Mouse (Mus musculus) telencephalon, adult 2 months (tissue): ENCODE measurements around the gene Synpo2.

Experiments
- DNase-seq: peaks from one replicate; pipeline ENCODE4 v3.0.0-alpha.2; 2011; ENCODE audit warnings: low read depth, low spot score

Gene Synpo2

DNA sequence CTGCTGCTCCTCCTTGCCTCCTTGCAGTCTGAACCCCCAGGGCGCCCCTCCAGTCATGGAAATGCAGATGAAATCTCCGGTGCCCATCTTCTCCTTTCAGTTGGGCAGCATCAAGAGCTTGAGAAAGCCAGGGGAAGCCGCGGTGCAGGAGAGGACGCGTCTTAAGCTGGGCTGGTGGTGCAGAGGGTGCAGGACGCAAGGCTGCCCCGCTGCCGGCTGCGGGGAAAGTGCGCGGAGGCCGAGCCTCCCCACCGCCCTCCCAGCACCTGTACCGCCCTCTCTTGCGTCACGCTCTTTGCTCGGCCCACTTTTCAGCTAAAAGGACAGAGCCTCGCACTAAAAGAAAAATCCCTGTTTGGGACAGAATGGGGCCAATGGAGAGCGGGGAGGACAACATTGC lies at the start of gene Synpo2:
Synpo2 (minus strand) TSS at position 229 of the 400 bp plus-strand sequence.
- peak; percentile 12 for DNase-seq

DNA sequence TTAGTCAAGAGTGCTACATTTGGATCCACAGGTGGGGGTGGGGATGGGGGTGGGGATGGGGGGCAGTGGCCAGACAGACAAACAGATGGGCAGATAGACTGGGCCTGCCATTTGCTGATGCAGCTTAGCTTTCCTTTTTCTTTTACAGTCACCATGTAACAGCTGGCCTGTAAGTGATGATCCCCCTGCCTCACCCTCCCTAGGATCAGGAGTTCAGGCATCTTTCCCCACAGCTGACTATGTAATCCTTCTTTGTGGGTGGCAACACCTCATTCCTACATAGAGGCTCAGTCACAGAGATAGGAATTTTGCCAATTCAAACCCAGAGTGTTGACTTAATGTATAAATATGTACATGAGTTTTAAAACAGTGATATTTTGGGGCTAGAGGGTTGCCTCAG lies 49.7 kb upstream of the Synpo2 start:
- DNase-seq: no peak

DNA sequence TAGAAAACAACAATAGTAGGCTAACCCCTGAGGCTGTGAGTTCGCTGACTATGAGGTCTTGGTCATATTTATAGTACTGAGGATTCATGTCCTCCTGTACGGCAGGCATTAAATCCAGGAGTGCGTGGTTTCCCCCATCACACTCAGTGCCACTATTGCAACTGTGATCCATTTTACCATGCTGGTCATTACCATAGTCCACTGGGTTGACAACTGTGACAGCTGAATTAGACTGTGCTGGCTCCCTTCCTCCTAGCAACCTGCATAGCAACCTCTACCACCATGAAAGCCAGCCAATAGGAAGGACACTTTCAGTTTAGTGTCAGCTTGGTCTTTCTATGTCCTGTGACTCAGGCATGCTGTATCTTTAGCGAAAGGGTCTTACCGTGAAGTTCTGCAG lies 48.3 kb upstream of the Synpo2 start:
- no peak for DNase-seq

DNA sequence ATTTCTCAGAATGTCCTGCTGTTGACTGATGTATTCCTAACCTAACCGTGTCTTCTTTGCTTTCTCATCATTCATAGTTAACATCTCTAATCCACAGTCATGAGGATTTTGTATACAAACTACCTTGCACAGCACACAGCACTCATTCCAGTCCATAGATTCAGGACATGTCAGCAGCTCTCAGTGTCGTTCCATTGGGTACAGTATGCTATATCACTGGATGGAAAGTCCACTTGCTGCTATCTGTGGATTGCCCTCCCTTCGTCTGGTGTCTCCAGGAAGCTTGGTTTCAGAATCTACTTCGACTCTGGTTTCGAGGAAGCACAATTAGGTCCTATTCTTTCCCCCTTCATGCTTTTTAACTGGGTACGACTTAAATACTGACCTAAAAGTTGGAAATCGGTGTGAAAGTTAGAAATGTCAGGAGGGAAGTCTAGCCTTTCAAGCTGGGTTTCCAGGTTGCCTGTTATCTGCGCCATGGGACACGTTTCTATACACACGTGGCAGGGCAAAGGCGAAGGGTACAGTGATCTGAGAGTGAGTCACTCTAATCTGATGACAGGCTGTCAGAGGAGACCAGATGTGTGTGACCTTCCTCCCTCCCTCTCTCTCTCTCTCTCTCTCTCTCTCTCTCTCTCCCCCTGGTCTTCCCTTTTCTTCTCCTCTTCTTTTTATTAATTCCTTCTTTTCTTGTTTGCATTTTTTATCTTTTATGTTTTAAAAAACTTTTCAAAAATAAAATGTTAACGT lies 47.1 kb upstream of the Synpo2 start:
- no peak for DNase-seq

DNA sequence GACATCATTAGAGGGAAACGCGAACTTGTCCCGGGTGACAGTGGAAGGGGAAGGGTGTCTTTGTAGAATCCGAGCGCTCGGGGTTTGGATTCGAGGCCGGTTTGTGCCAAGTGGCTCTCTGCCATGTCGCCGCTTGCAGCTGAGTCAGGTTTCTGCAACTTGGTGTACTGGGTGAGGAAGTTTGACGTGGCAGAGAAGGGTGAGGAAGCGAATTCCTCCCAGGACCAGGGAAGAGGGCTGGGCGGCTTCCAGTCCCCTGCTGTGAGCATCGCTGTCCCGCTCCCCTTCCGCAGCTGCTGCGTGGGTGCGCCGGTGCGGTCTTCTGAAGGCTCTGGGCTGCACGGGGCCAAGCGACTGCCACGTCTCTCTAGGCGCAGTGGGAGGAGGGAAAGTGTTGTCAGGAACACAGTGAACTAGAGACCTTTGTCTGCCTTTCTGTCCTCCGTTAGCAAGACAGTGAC lies 31.8 kb upstream of the Synpo2 start:
- DNase-seq: peak; percentile 35

DNA sequence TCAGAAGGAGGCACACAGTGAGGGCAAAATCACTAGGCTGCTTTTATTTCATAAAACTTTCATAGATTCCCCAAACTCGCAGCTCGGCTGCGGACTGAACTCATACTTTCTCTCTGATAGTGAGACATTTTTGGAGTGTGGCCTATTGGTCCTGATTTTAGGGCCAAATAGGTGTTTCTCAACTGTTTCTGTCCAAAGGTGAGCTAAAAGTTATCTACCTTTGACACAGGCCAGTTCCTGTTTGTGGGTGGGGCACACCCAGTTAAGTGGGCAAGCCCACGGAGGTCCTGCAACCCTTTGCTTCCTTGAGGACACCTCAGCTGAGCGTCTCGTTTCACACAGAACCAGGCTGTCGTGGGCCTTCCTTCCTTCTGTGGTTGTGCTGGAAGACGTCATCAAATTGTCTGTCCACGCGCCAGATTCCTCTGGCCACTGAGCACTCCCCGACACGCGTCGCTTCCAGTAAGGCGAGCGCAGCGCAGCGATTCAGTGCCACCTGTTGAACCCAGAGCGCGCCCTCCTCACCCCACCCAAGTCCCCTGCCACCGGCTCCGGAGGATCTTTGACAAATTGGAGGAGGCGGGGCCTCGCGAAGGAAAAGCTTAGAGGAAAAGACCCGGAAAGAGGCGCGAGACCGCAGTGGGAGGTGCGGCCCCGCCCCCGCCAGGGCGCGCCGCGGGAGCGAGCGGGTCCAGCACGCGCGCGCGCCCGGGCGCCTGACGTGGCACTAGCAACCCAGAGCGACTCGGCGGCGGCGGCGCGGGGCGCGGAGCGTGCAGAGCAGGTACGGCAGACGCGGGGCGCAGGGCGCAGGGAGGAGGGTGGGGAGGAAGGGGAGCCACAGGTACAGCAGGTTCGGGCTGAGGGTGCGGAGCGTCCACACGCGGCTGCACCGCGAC lies 31.1 kb upstream of the Synpo2 start, which contains the start of gene Sec24d:
Sec24d (plus strand) TSS at position 703 of the 899 bp plus-strand sequence.
- DNase-seq: peak; percentile 39

DNA sequence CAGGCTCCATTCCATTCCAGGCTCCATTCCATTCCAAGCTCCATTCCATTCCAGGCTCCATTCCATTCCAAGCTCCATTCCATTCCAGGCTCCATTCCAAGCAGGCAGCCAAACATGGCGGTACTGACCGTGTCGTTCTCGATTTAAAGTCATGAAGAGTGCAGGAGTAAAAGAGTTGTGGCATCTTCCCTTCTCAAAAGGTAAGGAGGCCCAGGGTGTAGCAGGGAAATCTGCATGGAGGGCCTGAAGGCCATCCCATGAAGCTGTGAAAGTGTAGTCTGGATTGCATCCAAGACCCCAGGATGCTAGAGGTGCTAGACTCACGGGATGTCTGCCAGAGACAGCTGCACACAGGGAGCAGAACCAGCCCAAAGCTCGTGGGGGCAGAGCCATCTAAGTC lies 28.8 kb upstream of the Synpo2 start:
- peak; percentile 19 for DNase-seq

DNA sequence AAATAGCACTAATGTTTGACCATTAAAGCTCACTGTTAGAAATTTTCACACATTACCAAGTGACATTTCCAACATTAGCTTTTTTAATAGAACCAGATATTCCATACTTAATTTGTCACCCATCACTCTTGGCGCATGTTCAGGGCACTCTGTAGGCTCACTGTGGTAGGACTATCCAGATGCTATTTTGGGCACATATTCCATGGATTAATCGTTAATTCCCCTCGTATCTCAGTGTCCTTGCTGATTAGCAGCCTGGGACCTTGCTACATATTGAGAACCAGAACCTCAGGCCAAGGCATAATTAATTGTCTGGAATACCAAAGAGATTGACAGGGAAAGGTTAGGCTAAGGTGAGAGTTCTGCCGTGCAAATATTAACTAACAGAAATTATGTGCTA lies 22.8 kb upstream of the Synpo2 start:
- no peak for DNase-seq

DNA sequence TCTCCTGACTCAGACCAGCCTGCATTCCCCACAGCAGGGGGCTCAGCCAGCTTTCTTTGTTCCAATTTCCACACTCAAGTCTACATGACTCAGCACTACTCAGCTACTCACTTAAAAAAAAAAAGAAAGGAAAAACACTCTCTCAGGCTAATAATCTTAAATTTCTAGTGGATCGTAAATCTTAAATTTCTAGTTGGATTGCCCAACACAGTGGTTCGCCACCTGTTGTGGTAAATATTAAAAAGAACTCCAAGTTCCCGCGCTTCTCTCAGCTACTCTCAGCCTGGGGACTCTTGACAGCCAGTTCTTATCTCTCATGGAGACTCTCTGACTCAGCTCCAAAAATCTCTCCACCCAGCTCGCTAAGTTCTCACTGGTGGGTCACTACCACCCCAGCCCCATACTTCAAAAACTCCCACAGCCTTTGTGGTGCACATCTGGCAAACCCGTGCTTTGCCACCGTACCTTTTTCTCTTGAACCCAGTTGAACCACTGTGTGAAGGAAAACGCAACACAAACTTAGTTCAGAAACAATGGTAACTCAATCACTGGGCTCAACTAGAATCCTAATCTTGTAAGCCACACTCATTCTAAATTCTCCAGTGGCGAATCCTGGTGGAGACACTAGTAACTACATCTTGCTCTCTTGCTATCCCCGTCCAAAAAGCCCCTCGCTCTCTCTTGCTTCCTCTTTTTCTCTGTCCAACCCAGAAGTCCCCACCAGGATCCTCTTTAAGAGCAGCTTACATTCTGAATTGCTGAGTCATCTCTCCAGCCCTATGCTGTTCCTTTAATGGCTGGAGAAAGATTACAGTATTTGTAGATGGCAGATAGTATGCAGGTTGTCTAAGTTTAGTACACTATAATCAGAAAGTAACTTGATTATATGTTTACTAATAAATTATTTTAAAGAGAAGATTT lies 20.5 kb upstream of the Synpo2 start:
- no peak for DNase-seq

DNA sequence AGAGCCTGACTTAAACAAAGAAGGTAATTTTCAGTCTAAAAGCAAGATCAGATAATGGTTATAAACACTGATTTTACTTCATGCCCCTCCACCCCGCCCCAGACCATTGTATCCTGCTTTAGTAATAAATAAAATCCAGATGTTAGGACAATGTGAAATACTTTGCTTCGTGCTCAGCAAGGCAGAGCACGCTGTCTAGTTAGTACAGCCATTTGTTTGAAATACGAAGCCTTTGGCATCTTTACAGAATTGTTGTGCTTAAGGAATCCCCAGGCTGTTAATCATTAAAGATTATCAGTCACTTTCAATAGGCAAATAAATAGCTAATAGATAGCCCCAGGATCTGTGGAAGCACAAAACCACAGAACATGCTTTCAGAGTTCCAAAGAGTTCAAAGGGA lies 9.7 kb upstream of the Synpo2 start:
- no peak for DNase-seq

DNA sequence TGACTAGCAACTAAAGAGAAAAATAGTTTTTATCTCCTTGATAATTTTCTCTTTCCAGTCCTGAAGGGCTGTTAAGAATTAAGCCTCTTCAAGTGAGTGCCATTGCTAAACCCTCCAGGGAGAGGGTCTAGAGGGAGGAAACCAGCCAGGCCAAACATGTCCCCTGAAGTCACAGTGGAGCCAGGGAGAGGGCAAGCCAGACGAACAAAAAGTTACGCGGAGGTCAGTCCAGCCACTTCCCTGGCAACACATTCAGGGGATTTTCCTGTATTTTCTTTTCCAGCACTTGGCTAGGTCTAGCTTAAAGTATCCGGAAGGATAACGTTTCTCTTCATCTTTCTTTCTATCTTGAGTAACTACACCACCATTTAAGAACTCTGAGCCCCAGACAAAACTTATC lies 8.4 kb upstream of the Synpo2 start:
- DNase-seq: no peak

DNA sequence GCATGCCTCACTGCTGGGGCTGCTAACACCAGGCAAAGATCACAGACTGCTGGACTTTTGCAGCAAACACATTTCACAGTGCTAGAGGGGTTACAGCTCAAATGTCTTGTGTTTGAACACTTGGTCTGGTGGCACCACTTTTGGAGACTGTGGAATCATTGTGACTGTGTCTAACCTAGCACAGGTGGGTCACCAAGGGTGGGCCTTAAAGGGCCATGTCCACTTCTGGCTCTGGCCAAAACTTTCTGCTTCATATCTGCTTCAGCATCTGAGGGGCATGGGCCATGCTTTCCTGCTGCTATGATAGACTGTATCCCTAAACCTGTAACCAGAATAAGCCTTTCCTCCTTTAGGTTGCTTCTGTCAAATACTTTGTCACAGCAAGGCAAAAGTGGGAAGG lies 1.5 kb upstream of the Synpo2 start:
- no peak for DNase-seq

DNA sequence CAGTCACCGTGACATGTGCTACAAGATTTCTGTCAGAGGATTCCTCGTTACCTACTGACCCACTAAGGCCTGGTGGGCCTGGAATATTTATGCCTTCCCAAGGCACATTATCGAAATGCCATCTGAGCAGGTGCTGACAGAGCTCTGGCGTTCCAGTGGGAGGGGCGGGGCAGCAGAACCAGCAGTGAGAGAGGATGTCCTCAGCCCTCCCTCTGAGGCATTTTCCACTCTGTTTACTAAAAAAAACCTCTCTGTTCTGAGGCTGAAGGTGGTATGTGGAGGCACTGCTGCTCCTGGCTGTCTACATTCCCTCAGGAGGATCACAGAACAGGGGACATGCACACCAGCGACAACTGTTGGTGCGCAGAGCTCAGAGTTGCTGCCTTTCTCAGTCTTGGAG lies 1.1 kb upstream of the Synpo2 start:
- no peak for DNase-seq

DNA sequence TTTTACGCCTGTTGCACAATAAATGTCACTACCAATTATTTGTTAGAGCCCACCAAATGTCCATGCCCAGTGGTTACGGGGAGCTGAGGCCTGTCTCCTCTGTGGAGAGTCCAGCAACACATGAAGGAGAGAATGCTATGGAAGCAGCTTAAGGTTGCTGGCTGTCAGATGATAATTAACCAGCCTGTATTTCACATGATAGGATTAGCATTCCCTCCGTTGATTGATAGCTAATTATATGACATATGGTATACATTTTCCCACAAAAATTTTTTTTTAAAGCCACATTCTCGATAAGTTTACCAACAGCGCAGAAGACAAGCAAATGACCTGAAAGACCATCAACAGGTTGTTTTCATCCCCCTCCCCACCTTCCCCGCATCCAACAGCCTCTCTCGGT lies 454 bp downstream of the Synpo2 start:
- DNase-seq: no peak

DNA sequence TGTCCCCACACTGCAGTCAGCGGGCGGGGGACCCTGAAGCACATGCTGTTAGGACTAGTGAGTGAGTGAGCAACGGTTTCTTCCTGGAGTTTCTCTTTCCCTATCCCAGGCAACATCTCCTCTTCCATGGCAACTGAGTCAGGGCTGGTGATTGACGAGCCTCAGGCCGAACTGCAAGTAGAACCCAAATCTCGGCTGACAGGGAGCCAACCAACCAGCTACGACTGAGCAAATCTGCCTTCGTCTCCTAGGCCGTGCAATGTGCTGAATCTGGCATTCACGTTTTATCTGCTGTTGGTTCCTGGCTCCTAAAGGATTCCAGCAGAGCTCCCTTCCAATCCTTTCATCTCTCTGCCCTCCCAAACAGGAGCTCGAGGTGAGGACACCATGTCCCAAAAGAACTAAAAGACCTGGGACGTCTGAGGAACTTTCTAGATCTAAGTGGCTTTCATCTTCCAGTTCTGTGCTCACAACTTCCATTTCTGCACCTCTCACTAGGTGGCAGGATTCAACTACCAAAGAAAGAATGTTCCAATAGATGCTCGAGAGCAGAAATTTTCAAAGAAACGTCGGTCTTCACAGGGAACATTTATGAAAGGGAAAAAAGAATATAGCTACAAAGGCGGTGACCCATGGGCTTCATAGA lies 1.6 kb downstream of the Synpo2 start:
- DNase-seq: peak; percentile 47

DNA sequence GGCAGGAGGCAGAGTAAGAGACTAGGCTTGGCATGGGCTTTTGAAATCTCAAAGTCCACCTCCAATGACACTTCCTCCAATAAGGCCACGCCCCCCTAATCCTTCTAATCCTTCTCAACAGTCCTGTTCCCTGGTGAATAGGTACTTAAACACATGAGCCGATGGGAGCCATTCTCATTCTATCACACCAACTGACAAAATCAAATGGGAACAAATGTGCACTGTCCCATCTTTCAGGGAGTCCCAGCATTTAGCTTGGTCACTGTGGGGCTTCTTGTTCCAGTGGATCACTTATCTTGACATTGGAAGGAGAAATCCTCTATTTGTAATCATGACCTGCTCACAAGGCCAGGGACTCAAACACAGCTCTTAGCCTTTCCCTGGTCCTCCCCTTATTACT lies 4.3 kb downstream of the Synpo2 start:
- DNase-seq: no peak

DNA sequence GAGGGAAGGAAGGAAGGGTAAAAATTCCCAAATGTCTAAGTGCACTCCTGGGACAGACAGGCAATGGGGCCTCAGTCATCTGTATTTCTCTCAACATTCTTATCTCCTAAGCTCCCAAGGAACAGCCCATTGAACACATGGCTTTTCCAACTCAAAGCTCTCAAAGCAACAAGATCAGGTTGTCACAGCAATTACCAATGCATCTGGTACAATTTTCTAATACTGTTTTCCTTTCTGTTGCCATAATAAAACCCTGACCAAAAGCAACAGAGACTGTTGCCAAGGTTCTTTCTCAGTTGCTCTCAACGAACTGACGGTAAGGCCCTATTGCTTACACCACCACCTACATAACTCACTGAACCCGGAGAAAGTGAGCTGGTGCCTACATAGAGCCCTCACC lies 8.7 kb downstream of the Synpo2 start:
- no peak for DNase-seq

DNA sequence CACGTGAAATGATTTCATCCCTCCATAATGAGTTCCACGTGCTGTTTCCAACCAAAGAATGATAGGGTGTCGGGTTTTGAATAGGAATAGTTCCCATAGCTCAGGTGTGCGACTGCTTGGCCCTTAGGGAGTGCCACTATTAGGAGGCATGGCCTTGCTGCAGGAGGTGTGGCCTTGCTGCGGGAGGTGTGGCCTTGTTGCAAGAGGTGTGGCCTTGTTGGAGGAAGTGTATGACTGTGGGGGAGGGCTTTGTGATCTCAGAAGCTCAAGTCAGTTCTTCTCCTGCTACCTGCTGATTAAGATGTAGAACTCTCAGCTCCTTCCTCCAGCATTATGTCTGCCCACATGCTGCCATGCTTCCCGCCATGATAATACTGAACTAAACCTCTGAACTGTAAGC lies 17.3 kb downstream of the Synpo2 start:
- DNase-seq: no peak

DNA sequence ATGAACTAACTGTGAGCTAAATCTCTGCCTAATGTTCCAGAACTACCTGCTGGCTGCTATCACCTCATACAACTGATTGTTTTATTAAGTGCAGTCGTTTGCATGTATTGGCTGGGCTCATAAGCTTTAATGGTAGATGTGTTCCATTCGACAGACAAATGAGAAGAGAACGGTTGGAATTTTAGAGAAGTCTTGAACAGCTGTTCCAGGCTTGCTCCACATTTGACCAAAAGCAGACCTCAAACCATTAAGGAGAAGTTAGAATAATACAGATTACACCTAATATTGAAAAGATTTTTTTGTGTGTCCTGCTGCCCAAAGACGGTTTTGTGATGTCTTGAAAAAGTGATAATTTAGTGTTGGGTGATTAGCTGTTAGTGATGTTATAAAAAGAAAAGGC lies 27.1 kb downstream of the Synpo2 start:
- no peak for DNase-seq

DNA sequence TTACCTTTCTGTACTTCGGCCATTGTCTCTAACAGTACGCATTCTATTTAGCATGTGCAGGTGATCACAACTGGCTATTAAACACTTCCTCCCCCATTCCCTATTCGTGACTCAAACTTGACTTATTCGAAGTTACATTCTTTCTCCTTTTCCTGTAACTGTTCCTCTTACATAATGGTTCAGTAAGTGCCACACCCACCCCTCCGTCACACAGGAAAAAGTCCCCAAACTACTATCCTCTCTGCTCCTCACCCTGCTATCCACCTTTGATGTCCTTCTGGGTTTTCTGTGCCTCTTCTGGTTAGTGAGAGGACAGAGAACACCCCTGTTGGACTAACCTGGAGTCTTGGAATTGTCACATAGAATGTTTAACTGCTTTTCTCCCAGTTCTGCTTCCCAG lies 28.6 kb downstream of the Synpo2 start:
- DNase-seq: no peak

DNA sequence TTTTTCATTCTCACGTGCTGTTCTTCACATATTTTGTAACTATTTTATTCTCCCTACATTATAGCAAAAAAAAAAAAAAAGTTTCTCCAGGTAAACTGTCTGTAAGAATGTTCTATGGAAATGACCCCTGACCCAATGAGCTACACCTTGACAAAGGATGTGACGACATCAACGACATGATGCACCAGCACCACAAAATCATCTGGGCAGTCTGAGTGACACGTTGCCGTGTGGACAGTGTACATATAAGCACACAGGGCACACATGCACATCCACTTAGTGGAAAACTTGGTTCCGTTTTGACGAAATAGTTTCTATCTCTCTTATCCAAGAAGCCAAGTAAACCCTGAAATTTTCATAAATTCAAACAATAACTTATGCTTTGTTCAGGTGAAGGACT lies 30.5 kb downstream of the Synpo2 start:
- no peak for DNase-seq
